Mouse (Mus musculus): ENCODE results near the gene Defa26. TPM values are rescaled to one million over a fixed set of nuclear protein-coding genes. Genes with fewer than 3 reads are reported as not detected.
"Not testable (repeated sequence)": the region's sequence is repeated elsewhere in the genome, so short reads cannot be mapped to it uniquely, and the experiment has no call there.

Defa26 gene
- polyA plus RNA-seq (2016; fragmentation: Nextera tagmentation; extraction: Ambion mirVana), result not detected in 2 replicates

GRCm38 (mm10) chr8:21617883-21618282, at the start of gene Defa26:
Defa26 (plus strand) TSS chr8:21618183.
- not testable (repeated sequence) for H3K4me3 ChIP-seq; H3K27me3 ChIP-seq (replicated peaks; ENCODE audit: low read depth, poor library complexity, severe bottlenecking); DNase-seq (ENCODE audit: low spot score); H3K4me1 ChIP-seq; H3K36me3 ChIP-seq (replicated peaks); H3K27ac ChIP-seq (replicated peaks); H3K9me3 ChIP-seq
- WGBS, result 100% methylated on average over 1 of the region's 1 CpGs

GRCm38 (mm10) chr8:21582706-21583105, 35.3 kb upstream of the Defa26 start, which contains the start of gene Defa28:
Defa28 (plus strand) TSS chr8:21583006.
- DNase-seq (ENCODE audit: low spot score); H3K27me3 ChIP-seq (replicated peaks; ENCODE audit: low read depth, poor library complexity, severe bottlenecking): not testable (repeated sequence)
- no CpG with 5 or more reads among the region's 1 CpGs for WGBS

GRCm38 (mm10) chr8:21594408-21594807, 23.6 kb upstream of the Defa26 start, which contains the start of gene Gm7861:
Gm7861 (minus strand) TSS chr8:21594508.
- not testable (repeated sequence) for DNase-seq (ENCODE audit: low spot score); H3K36me3 ChIP-seq (replicated peaks); H3K4me3 ChIP-seq; H3K27ac ChIP-seq (replicated peaks); H3K27me3 ChIP-seq (replicated peaks; ENCODE audit: low read depth, poor library complexity, severe bottlenecking); H3K4me1 ChIP-seq; H3K9me3 ChIP-seq
- no CpG with 5 or more reads among the region's 1 CpGs for WGBS

More at GRCm38 (mm10) chr8:21582706-21583105, 35.3 kb upstream of the Defa26 start, which contains the start of gene Defa28:
- not testable (repeated sequence) for H3K9me3 ChIP-seq; H3K4me1 ChIP-seq; H3K27ac ChIP-seq (replicated peaks); H3K4me3 ChIP-seq; H3K36me3 ChIP-seq (replicated peaks)

- 71% methylated on average over 1 of the region's 2 CpGs for WGBS
- H3K36me3 ChIP-seq (replicated peaks); H3K4me3 ChIP-seq; H3K27me3 ChIP-seq (replicated peaks; ENCODE audit: low read depth, poor library complexity, severe bottlenecking); DNase-seq (ENCODE audit: low spot score); H3K4me1 ChIP-seq; H3K27ac ChIP-seq (replicated peaks); H3K9me3 ChIP-seq: not testable (repeated sequence)
Observed at GRCm38 (mm10) chr8:21655480-21655879, 37.5 kb downstream of the Defa26 start, which contains the start of gene Defa17. Defa17 (plus strand) TSS chr8:21655780.

GRCm38 (mm10) chr8:21665497-21665896, 47.5 kb downstream of the Defa26 start, which contains the start of gene Defa34:
Defa34 (plus strand) TSS chr8:21665797.
- 92% methylated on average over 1 of the region's 1 CpGs for WGBS
- H3K27me3 ChIP-seq (replicated peaks; ENCODE audit: low read depth, poor library complexity, severe bottlenecking); DNase-seq (ENCODE audit: low spot score): not testable (repeated sequence)

More at GRCm38 (mm10) chr8:21665497-21665896, 47.5 kb downstream of the Defa26 start, which contains the start of gene Defa34:
- not testable (repeated sequence) for H3K36me3 ChIP-seq (replicated peaks); H3K27ac ChIP-seq (replicated peaks); H3K9me3 ChIP-seq; H3K4me1 ChIP-seq; H3K4me3 ChIP-seq

Other genes starting within 250 kb of the Defa26 start
- not detected in 2 replicates for gene Defa2, start 239.7 kb upstream of the Defa26 start, polyA plus RNA-seq (2016; fragmentation: Nextera tagmentation; extraction: Ambion mirVana)
- not detected in 2 replicates for gene Defa33, start 226.4 kb upstream of the Defa26 start, polyA plus RNA-seq (2016; fragmentation: Nextera tagmentation; extraction: Ambion mirVana)
- not detected in 2 replicates for gene Defa36, start 190.8 kb upstream of the Defa26 start, polyA plus RNA-seq (2016; fragmentation: Nextera tagmentation; extraction: Ambion mirVana)
- gene Gm7849, start 161.6 kb upstream of the Defa26 start, polyA plus RNA-seq (2016; fragmentation: Nextera tagmentation; extraction: Ambion mirVana), result not detected in 2 replicates
- not detected in 2 replicates for gene Defa20, start 108.9 kb upstream of the Defa26 start, polyA plus RNA-seq (2016; fragmentation: Nextera tagmentation; extraction: Ambion mirVana)
- gene Defa32, start 89.2 kb upstream of the Defa26 start, polyA plus RNA-seq (2016; fragmentation: Nextera tagmentation; extraction: Ambion mirVana), result not detected in 2 replicates
- gene Defa37, start 52.8 kb upstream of the Defa26 start, polyA plus RNA-seq (2016; fragmentation: Nextera tagmentation; extraction: Ambion mirVana), result not detected in 2 replicates
- gene Defa28, start 35.2 kb upstream of the Defa26 start, polyA plus RNA-seq (2016; fragmentation: Nextera tagmentation; extraction: Ambion mirVana), result not detected in 2 replicates
- gene Gm7861, start 23.7 kb upstream of the Defa26 start, polyA plus RNA-seq (2016; fragmentation: Nextera tagmentation; extraction: Ambion mirVana), result not detected in 2 replicates
- gene Defa17, start 37.6 kb downstream of the Defa26 start, polyA plus RNA-seq (2016; fragmentation: Nextera tagmentation; extraction: Ambion mirVana), result not detected in 2 replicates
- gene Defa34, start 47.6 kb downstream of the Defa26 start, polyA plus RNA-seq (2016; fragmentation: Nextera tagmentation; extraction: Ambion mirVana), result not detected in 2 replicates
- not detected in 2 replicates for gene AY761184, start 85.5 kb downstream of the Defa26 start, polyA plus RNA-seq (2016; fragmentation: Nextera tagmentation; extraction: Ambion mirVana)
- not detected in 2 replicates for gene Defa24, start 116.3 kb downstream of the Defa26 start, polyA plus RNA-seq (2016; fragmentation: Nextera tagmentation; extraction: Ambion mirVana)
- gene Defb50, start 205.4 kb downstream of the Defa26 start, polyA plus RNA-seq (2016; fragmentation: Nextera tagmentation; extraction: Ambion mirVana), result not detected in 2 replicates
- gene Defb2, start 221.7 kb downstream of the Defa26 start, polyA plus RNA-seq (2016; fragmentation: Nextera tagmentation; extraction: Ambion mirVana), result not detected in 2 replicates
- gene Defb10, start 240.7 kb downstream of the Defa26 start, polyA plus RNA-seq (2016; fragmentation: Nextera tagmentation; extraction: Ambion mirVana), result not detected in 2 replicates